Mouse (Mus musculus): ENCODE results near the gene Mrgprd.

Mrgprd gene

DNA sequence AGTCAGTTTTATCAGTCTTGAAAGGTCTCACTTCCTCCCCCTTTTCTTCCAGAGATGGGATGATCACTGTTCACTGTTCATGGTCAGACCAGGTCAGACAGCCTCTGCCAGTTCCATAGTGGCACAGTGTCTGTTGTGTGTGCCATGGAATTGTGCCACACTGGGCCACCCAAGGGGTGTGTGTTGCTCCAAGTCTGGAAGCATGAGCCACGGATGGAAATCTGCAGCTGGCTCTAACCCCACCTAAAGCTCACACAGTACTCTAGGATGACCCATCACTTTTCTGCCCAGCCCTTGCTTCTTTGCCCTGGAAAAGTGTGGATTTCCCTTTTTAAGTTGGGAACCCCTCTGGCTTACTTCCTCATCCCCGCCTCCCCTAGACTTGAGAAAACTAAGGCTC lies 10.5 kb upstream of the Mrgprd start:
- DNase-seq, result no peak

GRCm38 (mm10) chr7:145307636-145308035 lies 7.0 kb upstream of the Mrgprd start:
- DNase-seq, result no peak

DNA sequence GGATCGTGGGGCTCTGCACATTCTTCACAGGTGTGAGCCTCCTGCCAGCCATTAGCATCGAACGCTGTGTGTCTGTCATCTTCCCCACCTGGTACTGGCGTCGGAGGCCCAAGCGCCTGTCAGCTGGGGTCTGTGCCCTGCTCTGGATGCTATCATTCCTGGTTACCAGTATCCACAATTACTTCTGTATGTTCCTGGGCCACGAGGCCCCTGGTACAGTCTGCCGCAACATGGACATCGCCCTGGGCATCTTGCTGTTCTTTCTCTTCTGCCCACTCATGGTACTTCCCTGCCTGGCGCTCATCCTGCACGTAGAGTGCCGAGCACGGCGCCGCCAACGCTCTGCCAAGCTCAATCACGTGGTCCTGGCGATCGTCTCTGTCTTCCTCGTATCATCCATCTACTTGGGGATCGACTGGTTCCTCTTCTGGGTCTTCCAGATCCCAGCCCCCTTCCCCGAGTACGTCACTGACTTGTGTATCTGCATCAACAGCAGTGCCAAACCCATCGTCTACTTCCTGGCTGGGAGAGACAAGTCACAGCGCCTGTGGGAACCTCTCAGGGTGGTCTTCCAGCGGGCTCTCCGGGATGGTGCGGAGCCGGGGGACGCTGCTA lies 6.5 kb upstream of the Mrgprd start:
- DNase-seq, result no peak

GRCm38 (mm10) chr7:145308866-145309265 lies 5.8 kb upstream of the Mrgprd start:
- DNase-seq, result no peak

GRCm38 (mm10) chr7:145309877-145310276 lies 4.8 kb upstream of the Mrgprd start:
- no peak for DNase-seq

DNA sequence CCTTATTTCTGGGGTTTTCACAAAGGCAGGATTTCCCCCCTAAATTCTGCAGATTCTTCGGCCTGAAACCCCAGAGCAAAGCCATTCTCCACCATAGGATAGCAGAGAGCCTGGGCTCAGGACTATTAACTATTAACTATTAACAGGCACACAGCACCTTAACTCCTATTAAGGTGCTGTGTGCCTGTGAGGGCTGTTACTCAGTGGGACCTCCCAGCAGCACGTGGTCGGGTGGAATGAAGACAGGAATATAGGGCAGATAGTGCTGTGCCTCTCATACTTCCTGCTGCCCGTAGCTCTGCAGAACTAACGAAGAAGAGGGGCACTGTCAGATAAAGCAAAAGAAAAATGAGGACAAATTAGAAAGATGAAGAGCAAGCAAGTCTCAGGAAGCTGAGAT lies 4.1 kb upstream of the Mrgprd start:
- DNase-seq, result no peak

- no peak for DNase-seq
Observed at GRCm38 (mm10) chr7:145312137-145312536, 2.5 kb upstream of the Mrgprd start.

DNA sequence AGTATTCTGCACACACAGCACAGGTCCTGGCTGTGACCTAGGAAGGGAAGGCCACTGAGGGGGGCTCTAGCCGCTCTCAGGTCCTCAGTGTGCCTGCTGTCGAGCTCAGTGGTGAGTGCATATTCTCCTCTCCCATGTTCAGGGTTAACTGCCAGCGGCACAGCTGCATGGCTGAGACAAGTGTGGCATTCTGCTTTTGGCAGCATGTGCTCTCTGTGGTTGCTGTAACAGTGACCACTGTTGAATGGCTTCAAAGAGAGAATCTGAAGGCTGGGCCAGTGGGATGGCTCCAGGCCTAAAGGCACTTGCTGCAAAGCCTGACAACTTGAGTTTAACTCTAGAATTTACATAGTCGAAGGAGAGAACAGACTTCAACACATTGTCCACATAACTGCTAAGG lies 2.9 kb downstream of the Mrgprd start:
- DNase-seq, result no peak

DNA sequence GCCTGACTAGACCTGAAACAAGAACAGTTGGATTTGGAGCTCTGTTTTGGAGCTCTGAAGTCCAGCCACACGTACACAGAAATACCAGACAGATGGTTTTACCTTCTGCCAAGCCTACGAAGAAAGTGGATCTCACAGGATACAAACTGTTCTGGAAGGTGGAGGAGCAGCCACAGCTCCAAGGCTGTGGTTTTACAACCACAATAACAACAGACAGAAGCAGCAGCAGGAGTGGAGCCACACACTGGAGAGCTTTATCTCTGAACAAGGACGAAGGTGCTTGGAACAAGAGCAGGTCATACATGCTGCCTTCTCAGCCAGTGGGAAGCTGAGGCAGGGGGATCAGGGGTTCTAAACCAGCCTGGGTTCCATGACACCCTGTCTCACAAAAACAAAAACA lies 4.8 kb downstream of the Mrgprd start:
- no peak for DNase-seq

DNA sequence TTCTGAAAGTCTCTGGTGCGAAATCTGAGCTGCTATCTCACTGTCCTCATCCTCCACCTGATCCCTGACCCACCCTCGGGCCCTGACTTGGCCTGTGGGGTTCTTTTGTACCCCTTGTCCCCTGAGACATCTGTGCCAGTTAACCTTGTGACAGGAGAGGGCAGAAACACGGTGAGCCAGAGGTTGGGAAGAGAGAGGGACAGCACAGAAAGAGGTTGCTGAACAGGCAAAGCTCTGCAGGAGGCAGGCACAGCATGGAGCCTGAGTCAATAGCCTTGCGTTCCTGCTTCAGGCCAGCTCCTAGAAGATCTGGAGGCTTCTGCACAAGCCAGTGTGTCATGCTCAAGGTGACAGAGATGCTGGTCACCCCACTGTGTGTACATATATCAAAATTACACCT lies 9.0 kb downstream of the Mrgprd start:
- no peak for DNase-seq

GRCm38 (mm10) chr7:145325697-145326096 lies 11.1 kb downstream of the Mrgprd start:
- no peak for DNase-seq

DNA sequence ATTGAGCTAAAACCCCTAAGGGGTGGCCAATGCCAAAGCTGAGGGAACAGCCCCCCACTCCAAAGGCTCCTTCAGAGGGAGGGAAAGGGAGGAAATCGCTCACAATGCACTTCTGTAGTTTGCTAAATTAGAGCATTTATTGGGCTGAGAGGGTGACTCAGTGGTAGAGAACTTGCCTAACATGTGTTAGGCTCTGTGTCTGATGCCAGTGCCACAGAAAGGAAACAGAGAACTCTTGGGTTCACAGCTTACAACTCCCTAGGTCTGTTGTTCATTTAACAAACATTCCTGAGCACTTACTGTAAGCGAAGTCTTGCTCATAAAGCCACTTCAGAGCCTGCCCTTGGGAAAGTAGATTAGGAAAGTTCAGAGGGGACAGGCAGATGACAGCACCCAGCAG lies 15.3 kb downstream of the Mrgprd start:
- DNase-seq, result no peak

- DNase-seq, result no peak
Observed at GRCm38 (mm10) chr7:145330641-145331040, 16.0 kb downstream of the Mrgprd start.

DNA sequence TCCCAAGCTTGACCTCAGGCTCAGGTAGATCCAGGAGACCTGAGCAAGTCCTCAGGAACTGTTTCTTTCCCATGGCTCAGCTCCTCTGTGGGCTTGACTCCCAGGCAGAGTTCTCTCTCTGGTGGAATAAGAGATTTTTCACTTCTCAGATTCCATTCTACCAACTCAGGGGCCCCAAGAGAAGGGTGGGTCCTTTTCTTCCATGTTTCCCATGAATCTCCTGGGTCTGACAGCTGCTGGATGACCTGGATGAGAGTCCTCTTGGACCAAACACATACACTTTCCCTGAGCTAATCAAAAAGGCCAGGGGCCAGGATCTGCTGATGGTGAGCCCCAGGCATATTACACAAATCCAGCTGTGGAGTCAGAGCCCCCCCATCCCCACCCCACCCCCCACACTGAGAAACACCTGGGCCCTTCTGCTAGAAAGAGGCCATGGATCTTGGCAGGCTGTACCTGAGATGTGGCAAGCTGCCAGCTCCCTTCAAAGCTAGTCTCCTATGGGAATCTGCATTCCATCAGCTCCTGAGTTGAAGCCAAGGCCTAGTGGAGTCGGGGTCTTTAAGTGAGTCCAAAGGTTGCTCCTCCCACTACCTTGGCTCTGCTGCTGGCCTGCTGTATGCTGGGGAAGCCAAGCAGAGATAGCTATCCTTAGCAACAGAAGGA lies 17.9 kb downstream of the Mrgprd start:
- DNase-seq, result peak; percentile 9 to 19

DNA sequence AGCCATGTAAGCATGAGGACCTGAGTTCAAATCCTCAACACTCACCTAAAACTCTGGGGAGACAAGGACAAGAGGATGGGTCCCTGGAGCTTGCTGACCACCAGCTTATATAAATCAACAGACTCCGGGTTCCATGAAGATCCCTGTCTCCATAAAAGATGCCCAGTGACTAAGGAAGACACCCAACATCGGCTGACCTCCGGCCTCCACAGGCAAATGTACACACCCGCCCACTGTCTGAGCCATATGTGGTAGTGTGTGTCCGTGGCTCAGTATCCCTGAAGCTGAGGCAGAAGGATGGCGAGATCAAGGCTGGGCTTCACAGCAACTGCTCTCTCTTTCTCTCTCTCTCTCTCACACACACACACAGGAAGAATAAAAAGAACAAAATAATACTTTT lies 19.3 kb downstream of the Mrgprd start:
- DNase-seq, result no peak

DNA sequence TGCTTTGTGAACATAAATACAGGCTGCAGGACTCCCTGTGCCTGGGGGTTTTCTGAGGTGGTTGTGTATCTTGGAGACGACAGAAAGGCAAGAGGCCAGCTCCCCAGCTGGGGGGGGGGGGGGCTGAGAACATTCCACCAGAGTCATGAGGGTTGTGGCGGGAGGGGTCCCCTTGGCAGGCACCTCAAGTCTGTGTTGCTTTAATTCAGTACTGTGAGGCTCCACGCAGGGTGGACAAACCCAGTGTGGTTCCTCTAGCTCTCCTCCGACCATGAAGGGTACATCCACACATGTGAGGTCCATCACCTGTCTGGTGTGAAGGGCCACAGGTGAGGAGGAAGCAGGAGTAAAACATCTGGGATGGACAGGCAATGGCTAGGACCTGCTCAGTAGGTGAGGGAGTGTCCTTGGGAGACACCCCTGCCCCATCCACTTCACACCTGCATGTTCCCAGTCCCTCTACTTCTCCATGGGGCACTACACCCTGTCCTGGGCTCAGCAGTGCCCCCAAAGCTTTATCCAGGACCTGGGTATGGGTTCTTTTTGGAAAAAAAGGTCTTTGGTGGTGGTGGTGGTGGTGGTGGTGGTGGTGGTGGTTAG lies 19.9 kb downstream of the Mrgprd start:
- DNase-seq, result no peak

GRCm38 (mm10) chr7:145335199-145335598 lies 20.6 kb downstream of the Mrgprd start:
- DNase-seq, result no peak

DNA sequence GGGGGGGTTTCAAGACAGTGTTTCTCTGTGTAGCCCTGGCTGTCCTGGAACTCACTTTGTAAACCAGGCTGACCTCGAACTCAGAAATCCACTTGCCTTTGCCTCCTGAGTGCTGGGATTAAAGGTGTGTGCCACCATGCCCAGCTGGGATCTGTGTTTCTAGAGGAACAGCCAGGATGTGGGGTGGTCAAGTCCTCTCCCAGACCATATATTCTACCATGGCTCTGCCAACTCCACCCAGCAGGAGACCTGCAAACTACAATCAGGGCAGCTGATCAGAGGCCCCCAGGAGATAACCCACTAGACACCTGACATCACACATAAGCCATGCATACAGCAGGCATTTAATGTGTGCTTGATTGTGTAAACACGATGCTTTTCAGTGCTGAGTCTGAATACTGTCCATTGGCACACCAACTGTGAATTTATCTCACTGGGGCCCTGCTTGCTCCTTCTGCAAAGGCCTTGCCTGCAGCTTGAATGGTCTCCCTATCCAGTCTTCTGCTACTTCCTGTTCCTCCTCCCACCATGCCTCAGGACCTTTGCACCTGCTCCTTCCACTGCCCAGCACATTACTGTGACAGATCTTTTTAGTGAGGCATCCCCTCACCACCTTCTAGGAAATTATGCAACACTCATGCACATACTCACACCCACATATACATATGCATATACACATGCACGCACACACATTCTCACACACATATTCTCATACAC lies 21.1 kb downstream of the Mrgprd start:
- DNase-seq, result no peak

DNA sequence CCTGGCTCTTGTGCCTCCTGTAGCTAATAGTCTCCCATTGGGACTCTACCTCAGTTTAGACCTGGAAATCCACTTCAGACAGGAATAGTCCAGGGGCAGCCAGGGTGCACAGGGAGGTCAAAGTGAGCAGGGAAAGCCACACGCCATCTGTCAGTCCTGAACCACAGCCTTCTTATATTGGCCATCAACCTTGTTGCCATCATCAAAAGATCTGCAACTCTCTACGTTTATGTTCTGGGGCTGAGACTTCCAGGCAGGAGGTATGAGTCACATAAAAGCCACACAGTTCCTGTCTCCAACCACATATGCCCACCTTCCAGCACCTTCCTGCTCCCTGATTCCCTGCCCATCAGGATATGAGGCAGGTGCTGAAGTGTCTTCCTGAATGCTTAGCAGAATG lies 23.3 kb downstream of the Mrgprd start:
- DNase-seq, result no peak

GRCm38 (mm10) chr7:145340248-145340904 lies 25.7 kb downstream of the Mrgprd start:
- no peak for DNase-seq

Measured in kidney, adult 8-10 months (tissue).